Mouse (Mus musculus) embryonic fibroblast, embryonic 13.5 days (primary cell): Measurements from ENCODE around the gene Pnpla3.

Experiments
- CTCF ChIP-seq: IDR thresholded peaks from 2 replicates; pipeline ENCODE4 v1.5.1; 2011; ENCODE audit warnings: mild to moderate bottlenecking, control low read depth, low read length, moderate library complexity, borderline replicate concordance; ENCODE audit not compliant: insufficient read depth
- POLR2A ChIP-seq: IDR thresholded peaks from 2 replicates; pipeline ENCODE4 v1.6.1; 2011; ENCODE audit warnings: low read depth, mild to moderate bottlenecking, control low read depth, low read length, moderate library complexity

- TF ChIP-seq CTCF (no peak), POLR2A (no peak)
Measured at GRCm38 (mm10) chr15:84223423-84223822, 55.8 kb downstream of the Pnpla3 start.
